Mouse (Mus musculus): ENCODE measurements at regions not wholly inside any gene's neighbourhood (a gene's known extent, or its start where the extent isn't known, plus 50 kb on each side); places are given as distances from the start of the nearest gene placed in this dataset.
A peak's percentile ranks its signal among the peaks of the same experiment; 100 is the strongest.

DNA sequence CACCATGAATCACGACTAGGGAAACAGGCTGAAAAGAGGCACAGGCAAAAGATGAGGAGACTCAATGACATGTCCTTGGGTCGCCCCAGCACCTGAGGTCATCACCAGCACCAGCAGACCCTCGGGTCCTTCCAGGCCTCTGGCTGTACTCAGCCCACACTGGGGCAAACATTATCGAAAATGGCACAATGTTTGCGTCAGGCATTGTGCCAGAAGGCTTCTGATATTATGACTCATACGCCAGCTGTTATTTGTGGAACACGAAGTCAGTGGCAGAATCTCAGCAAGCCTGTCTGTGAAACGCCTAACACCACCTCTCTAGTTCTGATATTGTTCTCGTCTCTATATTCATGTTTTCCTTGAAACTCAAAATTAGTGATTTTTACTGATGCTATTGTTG, 384.8 kb downstream of the Rwdd3 start:
- 91% methylated on average over 9 of the region's 9 CpGs for WGBS
- Histone ChIP-seq H3K36me3 (no peaks in the 10 kb centered on the region), H3K4me1 (replicated peaks) (peaks cover 5% of the 10 kb centered on the region; the same call in 1 of the 2 replicates), H3K27ac (no peak overlapping the region), H3K9me3 (no peaks in the 10 kb centered on the region), H3K4me3 (no peak overlapping the region), H3K27me3 (ENCODE audit: insufficient read depth, poor library complexity, severe bottlenecking) (peaks cover 5% of the 10 kb centered on the region; the same call in 1 of the 2 replicates)
- no peak for DNase-seq (ENCODE audit: low spot score)

GRCm38 (mm10) chr3:120781486-120781885, 390.0 kb downstream of the Rwdd3 start:
- Histone ChIP-seq H3K9me3 (no peaks in the 10 kb centered on the region), H3K27ac (no peak overlapping the region), H3K4me3 (no peak overlapping the region), H3K27me3 (ENCODE audit: insufficient read depth, poor library complexity, severe bottlenecking) (peaks cover 5% of the 10 kb centered on the region; the same call in 1 of the 2 replicates), H3K36me3 (no peaks in the 10 kb centered on the region), H3K4me1 (replicated peaks) (peaks cover 5% of the 10 kb centered on the region; the same call in 1 of the 2 replicates)
- no peak for DNase-seq (ENCODE audit: low spot score)
- 86% methylated on average over 6 of the region's 6 CpGs for WGBS

GRCm38 (mm10) chr3:120779091-120779490, 392.4 kb downstream of the Rwdd3 start:
- no peak for DNase-seq (ENCODE audit: low spot score)
- H3K27me3 ChIP-seq (ENCODE audit: insufficient read depth, poor library complexity, severe bottlenecking) = peaks cover 5% of the 10 kb centered on the region; the same call in 1 of the 2 replicates
- no peaks in the 10 kb centered on the region for H3K4me1 ChIP-seq (replicated peaks)
- H3K36me3 ChIP-seq = no peaks in the 10 kb centered on the region
- no peak overlapping the region for H3K27ac ChIP-seq
- H3K9me3 ChIP-seq = no peaks in the 10 kb centered on the region
- no peak overlapping the region for H3K4me3 ChIP-seq

GRCm38 (mm10) chr3:120774951-120775350, 396.5 kb downstream of the Rwdd3 start:
- WGBS = 80% methylated on average over 6 of the region's 6 CpGs
- H3K27ac ChIP-seq = no peak overlapping the region
- no peaks in the 10 kb centered on the region for H3K9me3 ChIP-seq
- no peaks in the 10 kb centered on the region for H3K4me1 ChIP-seq (replicated peaks)
- H3K36me3 ChIP-seq = no peaks in the 10 kb centered on the region
- H3K27me3 ChIP-seq (ENCODE audit: insufficient read depth, poor library complexity, severe bottlenecking) = no peaks in the 10 kb centered on the region
- no peak overlapping the region for H3K4me3 ChIP-seq
- DNase-seq (ENCODE audit: low spot score) = no peak

DNA sequence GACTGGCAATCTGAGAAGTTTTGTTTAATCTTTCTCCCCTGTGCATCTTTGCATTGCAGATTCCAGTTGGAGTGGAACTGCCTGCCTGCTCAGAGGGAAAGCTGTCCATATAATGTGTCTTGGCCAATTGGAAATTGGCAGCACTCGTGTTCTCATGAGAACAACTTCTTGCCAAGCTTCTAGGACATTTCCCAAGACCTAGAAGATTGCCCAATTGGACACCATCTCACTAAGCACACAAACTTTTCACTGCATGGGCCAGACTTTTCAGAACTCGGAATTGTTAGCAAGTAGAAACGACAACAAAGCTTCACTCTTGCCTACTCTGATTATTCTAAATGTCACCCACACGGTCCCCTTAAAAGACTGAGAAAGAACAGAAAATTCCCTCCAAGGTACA, 409.8 kb downstream of the Rwdd3 start:
- Histone ChIP-seq H3K9me3 (no peaks in the 10 kb centered on the region), H3K4me1 (replicated peaks) (no peaks in the 10 kb centered on the region), H3K36me3 (no peaks in the 10 kb centered on the region), H3K27me3 (ENCODE audit: insufficient read depth, poor library complexity, severe bottlenecking) (no peaks in the 10 kb centered on the region), H3K27ac (no peak overlapping the region), H3K4me3 (no peak overlapping the region)
- no peak for DNase-seq (ENCODE audit: low spot score)
- WGBS = 84% methylated on average over 4 of the region's 4 CpGs

- no peaks in the 10 kb centered on the region for H3K27me3 ChIP-seq (ENCODE audit: insufficient read depth, poor library complexity, severe bottlenecking)
- H3K4me1 ChIP-seq (replicated peaks) = no peaks in the 10 kb centered on the region
- H3K9me3 ChIP-seq = no peaks in the 10 kb centered on the region
- no peak overlapping the region for H3K4me3 ChIP-seq
- no peak overlapping the region for H3K27ac ChIP-seq
- WGBS = 83% methylated on average over 3 of the region's 3 CpGs
- H3K36me3 ChIP-seq = no peaks in the 10 kb centered on the region
- no peak for DNase-seq (ENCODE audit: low spot score)
These were observed 410.3 kb downstream of the Rwdd3 start for GRCm38 (mm10) chr3:120761223-120761622.

DNA sequence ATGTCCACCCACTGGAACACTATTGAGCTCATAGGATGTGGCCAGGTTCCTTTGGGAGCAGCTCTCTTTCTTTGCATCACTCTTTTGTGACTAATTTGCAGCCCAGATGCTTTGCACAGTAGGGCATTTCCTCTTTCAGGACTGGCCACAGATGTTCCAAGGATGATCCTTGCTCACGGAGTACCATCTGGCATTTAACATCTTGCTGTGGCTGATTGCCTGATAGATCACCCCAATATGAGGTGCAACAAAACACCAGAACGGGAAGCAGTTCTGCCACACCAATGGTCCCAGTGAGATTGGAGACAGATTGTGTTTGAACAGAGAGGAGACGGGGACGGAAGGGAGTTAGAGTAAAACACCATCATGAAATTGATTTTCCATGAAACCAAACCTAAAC, 423.0 kb downstream of the Rwdd3 start:
- H3K27ac ChIP-seq = no peak overlapping the region
- 71% methylated on average over 4 of the region's 4 CpGs for WGBS
- no peaks in the 10 kb centered on the region for H3K36me3 ChIP-seq
- no peak overlapping the region for H3K4me3 ChIP-seq
- peak; percentile 17 for DNase-seq (ENCODE audit: low spot score)
- H3K4me1 ChIP-seq (replicated peaks) = 0 out of 2 replicates have a peak, but pooled peaks cover 2% of the 10 kb centered on the region
- no peaks in the 10 kb centered on the region for H3K27me3 ChIP-seq (ENCODE audit: insufficient read depth, poor library complexity, severe bottlenecking)
- H3K9me3 ChIP-seq = no peaks in the 10 kb centered on the region

GRCm38 (mm10) chr3:120747678-120748077, 423.8 kb downstream of the Rwdd3 start:
- no peak for DNase-seq (ENCODE audit: low spot score)
- H3K4me1 ChIP-seq (replicated peaks) = 0 out of 2 replicates have a peak, but pooled peaks cover 2% of the 10 kb centered on the region
- 87% methylated on average over 4 of the region's 4 CpGs for WGBS
- H3K36me3 ChIP-seq = no peaks in the 10 kb centered on the region
- no peaks in the 10 kb centered on the region for H3K9me3 ChIP-seq
- H3K27ac ChIP-seq = no peak overlapping the region
- no peaks in the 10 kb centered on the region for H3K27me3 ChIP-seq (ENCODE audit: insufficient read depth, poor library complexity, severe bottlenecking)
- H3K4me3 ChIP-seq = no peak overlapping the region

DNA sequence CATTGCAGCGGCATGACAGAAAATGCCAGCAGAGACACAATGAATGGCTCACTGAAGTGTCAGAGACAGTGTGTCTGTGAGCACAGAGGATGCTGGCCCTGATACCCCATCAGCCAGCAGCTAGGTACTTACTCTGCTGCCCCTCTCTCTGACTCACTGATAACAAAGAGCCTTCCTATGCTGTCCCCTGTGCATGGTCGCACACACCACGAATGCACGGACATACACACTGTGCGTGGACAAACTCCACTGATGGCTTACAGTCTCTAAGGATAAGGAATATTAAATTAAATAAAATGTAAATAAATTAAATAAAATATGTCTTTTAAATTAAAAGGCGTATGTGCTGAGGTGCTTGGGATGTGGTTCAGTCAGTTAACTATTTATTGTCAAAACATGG, 438.2 kb downstream of the Rwdd3 start:
- Histone ChIP-seq H3K4me3 (no peak overlapping the region), H3K36me3 (no peaks in the 10 kb centered on the region), H3K27me3 (ENCODE audit: insufficient read depth, poor library complexity, severe bottlenecking) (no peaks in the 10 kb centered on the region), H3K4me1 (replicated peaks) (peaks cover 8% of the 10 kb centered on the region), H3K9me3 (no peaks in the 10 kb centered on the region), H3K27ac (no peak overlapping the region)
- 96% methylated on average over 6 of the region's 6 CpGs for WGBS
- no peak for DNase-seq (ENCODE audit: low spot score)

DNA sequence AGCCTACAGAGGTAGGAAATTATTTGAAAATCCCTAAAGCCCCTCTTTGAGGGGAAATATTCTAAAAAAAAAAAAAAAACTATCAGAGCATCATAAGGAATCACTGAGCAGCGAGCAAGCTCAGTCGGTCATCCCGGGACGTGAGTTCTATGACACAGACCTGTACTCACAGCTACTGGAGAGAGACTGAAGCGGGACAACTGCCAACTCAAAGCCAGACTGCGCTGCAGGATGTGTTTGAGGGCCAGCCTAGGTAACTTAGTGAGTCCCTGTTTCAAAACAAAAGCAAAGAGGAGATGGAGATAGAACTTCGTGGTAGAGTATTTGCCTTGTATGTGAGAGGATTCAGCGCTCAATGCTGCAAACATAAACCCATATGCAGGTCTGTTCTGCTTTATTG, 439.1 kb downstream of the Rwdd3 start:
- no peaks in the 10 kb centered on the region for H3K27me3 ChIP-seq (ENCODE audit: insufficient read depth, poor library complexity, severe bottlenecking)
- DNase-seq (ENCODE audit: low spot score) = no peak
- H3K4me3 ChIP-seq = no peak overlapping the region
- H3K36me3 ChIP-seq = no peaks in the 10 kb centered on the region
- peaks cover 8% of the 10 kb centered on the region for H3K4me1 ChIP-seq (replicated peaks)
- no peaks in the 10 kb centered on the region for H3K9me3 ChIP-seq
- no peak overlapping the region for H3K27ac ChIP-seq
- WGBS = 94% methylated on average over 8 of the region's 8 CpGs

DNA sequence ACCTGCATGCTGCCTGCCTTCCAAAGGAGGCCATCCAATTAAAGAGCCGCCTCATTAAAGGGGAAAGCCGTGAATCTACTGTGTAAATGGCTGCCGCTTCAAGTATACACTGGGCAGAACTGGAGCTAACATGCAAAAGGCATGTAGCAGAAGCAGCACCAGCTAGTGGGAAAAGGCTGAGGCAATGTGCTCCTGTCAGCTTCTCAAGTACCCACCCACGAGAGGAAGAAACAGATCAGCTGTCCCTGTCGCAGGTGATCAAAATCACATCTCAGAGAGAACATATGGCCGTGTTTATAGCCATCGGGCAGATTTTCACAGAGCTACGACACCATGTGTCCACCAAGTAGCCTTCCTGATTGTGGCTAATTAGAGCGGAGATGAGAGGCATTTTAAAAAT, 440.2 kb downstream of the Rwdd3 start:
- H3K27me3 ChIP-seq (ENCODE audit: insufficient read depth, poor library complexity, severe bottlenecking) = no peaks in the 10 kb centered on the region
- H3K9me3 ChIP-seq = no peaks in the 10 kb centered on the region
- no peak for DNase-seq (ENCODE audit: low spot score)
- no peaks in the 10 kb centered on the region for H3K36me3 ChIP-seq
- 86% methylated on average over 9 of the region's 9 CpGs for WGBS
- no peak overlapping the region for H3K27ac ChIP-seq
- H3K4me3 ChIP-seq = no peak overlapping the region
- H3K4me1 ChIP-seq (replicated peaks) = peaks cover 8% of the 10 kb centered on the region

DNA sequence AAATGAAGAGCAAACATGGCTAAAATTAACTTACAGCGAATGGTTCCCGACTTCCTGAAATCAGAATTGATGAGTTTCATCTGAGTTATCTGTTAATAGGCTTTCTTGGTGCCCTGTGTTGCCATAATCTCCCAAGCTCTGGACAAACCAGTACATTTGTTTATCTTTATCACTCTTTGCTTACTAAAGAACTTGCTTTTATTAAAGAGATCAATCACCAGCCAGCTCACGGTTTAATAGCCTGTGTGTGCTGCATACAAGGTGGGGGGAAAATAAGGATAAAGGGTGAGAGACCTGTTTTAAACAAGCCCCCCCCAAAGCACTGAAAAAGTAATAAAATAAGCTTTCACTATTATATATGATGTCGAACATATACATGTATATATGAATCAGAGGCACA, 441.3 kb downstream of the Rwdd3 start:
- Histone ChIP-seq H3K4me3 (no peak overlapping the region), H3K4me1 (replicated peaks) (peaks cover 8% of the 10 kb centered on the region), H3K9me3 (no peaks in the 10 kb centered on the region), H3K27ac (no peak overlapping the region), H3K27me3 (ENCODE audit: insufficient read depth, poor library complexity, severe bottlenecking) (no peaks in the 10 kb centered on the region), H3K36me3 (no peaks in the 10 kb centered on the region)
- no peak for DNase-seq (ENCODE audit: low spot score)
- WGBS = 90% methylated on average over 4 of the region's 4 CpGs

DNA sequence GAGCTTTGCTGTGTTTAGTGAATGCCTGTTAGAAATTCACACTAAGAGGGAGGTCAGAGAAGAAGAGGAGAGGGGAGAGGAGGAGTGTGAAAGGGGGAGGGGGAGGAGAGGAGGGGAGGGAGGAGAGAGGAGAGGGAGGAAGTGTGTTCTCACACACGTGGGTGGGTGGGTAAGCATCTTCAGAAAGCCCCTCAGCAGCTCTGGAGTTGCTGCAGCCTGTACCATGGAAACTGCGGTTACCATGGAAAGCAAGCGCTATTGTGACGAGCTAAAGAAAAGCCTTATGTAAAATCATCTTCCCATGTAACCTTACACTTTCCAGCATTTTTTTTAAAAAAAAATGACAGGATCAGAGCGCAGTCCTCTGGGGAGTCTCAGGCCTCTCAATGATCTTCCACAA, 441.8 kb downstream of the Rwdd3 start:
- Histone ChIP-seq H3K4me1 (replicated peaks) (peaks cover 8% of the 10 kb centered on the region), H3K27ac (no peak overlapping the region), H3K9me3 (no peaks in the 10 kb centered on the region), H3K27me3 (ENCODE audit: insufficient read depth, poor library complexity, severe bottlenecking) (no peaks in the 10 kb centered on the region), H3K36me3 (no peaks in the 10 kb centered on the region), H3K4me3 (no peak overlapping the region)
- peak; percentile 13 for DNase-seq (ENCODE audit: low spot score)
- 49% methylated on average over 5 of the region's 5 CpGs for WGBS

GRCm38 (mm10) chr3:120685227-120685626, 486.3 kb downstream of the Rwdd3 start:
- no peak for DNase-seq (ENCODE audit: low spot score)
- no peak overlapping the region for H3K4me3 ChIP-seq
- no peak overlapping the region for H3K27ac ChIP-seq
- no peaks in the 10 kb centered on the region for H3K36me3 ChIP-seq
- H3K9me3 ChIP-seq = no peaks in the 10 kb centered on the region
- no peaks in the 10 kb centered on the region for H3K27me3 ChIP-seq (ENCODE audit: insufficient read depth, poor library complexity, severe bottlenecking)
- 84% methylated on average over 4 of the region's 4 CpGs for WGBS
- no peaks in the 10 kb centered on the region for H3K4me1 ChIP-seq (replicated peaks)

All from hindbrain, embryonic 10.5 days (tissue).